Mouse (Mus musculus) B cell, adult (primary cell): ENCODE data around the gene Obox1. TPM values are rescaled to one million over a fixed set of nuclear protein-coding genes. Genes with fewer than 3 reads are reported as not detected.

ENCODE experiments used
- total RNA-seq: library from RNA; stranded (reverse); gene quantifications from 4 replicates; pipeline ENCODE4 v1.2.4, GENCODE M21; 2023; ENCODE audit not compliant: inconsistent age

Gene Obox1
- not detected in 4 replicates for total RNA-seq

DNA sequence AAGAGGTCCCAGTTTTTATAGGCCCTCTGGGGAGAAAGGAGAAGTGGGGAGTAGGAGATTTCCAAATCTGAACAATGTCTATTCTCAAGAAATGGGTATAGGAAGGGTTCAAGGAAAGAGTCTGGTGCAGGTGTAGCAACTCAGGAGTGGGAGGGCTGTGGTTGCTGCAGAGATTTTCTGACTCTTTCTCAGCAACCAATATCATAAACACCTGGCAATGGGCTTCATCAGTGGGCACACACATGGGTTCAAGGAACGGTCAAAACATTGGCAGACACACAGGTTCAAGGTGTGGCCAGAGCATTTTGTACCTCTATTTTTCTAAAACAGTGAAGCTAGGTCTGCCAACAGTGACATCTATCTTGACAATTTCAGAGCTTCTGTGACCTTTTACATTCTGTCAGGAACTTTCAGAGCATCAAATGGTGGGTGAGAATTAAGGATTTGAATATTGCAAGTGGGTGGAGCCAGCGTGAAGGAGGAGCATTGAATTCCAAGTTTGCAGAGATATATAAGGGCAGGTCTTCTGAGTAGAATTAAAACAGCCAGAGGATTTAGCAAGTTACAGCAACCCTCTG is at the start of gene Obox1, which contains the start of gene Obox2:
Obox1 (plus strand) TSS at position 528 of the 578 bp plus-strand sequence.
Obox2 (plus strand) TSS at position 301 of the 578 bp plus-strand sequence.

Other genes starting within 250 kb of the Obox1 start
- not detected in 4 replicates for gene Obox2, start 227 bp upstream of the Obox1 start, total RNA-seq